Mouse (Mus musculus) heart, adult 2 months (tissue): ENCODE data around the gene Gm12845.

ENCODE experiments used
- CTCF ChIP-seq: fragments of 200-600 bp; IDR thresholded peaks from 2 replicates; pipeline ENCODE4 v1.8.1; 2022; ENCODE audit warnings: antibody characterized with exemption, mild to moderate bottlenecking, moderate library complexity
- EP300 ChIP-seq: fragments of 200-500 bp; IDR thresholded peaks from 2 replicates; pipeline ENCODE4 v1.6.1; 2011; ENCODE audit warnings: low read depth, low read length, control low read depth; ENCODE audit not compliant: insufficient read depth
- POLR2A ChIP-seq: fragments of 200-500 bp; IDR thresholded peaks from 2 replicates; pipeline ENCODE4 v1.6.1; 2011; ENCODE audit warnings: mild to moderate bottlenecking, low read depth, low read length, control low read depth; ENCODE audit not compliant: insufficient read depth

GRCm38 (mm10) chr4:117772960-117773359 is 48.7 kb downstream of the Gm12845 start:
- TF ChIP-seq CTCF: no peak
- no peak for TF ChIP-seq POLR2A
- no peak for TF ChIP-seq EP300
